Mouse (Mus musculus): ENCODE data around the gene Kdm7a.

GRCm38 (mm10) chr6:39208181-39208580, 1.6 kb upstream of the Kdm7a start:
- TF ChIP-seq CTCF (IDR thresholded peaks at IDR 0.05; ENCODE audit: low read depth) (no peak), EP300 (IDR thresholded peaks at IDR 0.05; ENCODE audit: low read depth) (no peak)

Measured in liver, embryonic 14.5 days (tissue).